Mouse (Mus musculus) liver, embryonic 14.5 days (tissue): ENCODE results near the gene L1cam.

Experiments used
- CTCF ChIP-seq: IDR thresholded peaks from 2 replicates; pipeline ENCODE4 v1.5.1; 2016; ENCODE audit warnings: antibody characterized with exemption, low read depth, control low read depth
- EP300 ChIP-seq: IDR thresholded peaks from 2 replicates; pipeline ENCODE4 v1.6.1; 2016; ENCODE audit warnings: antibody characterized with exemption, low read depth

GRCm38 (mm10) chrX:73891551-73892152 is 4.3 kb downstream of the L1cam start, which contains the start of gene Avpr2:
- TF ChIP-seq EP300 (no peak), CTCF (no peak)
